Mouse (Mus musculus) megakaryocyte, adult 5-6 weeks (primary cell): ENCODE results near the gene Dot1l. TPM values are rescaled to one million over a fixed set of nuclear protein-coding genes. Genes with fewer than 3 reads are reported as not detected.

Experiments
- ATAC-seq: 2 replicates; pipeline ENCODE4 v1.8.0; 2016; ENCODE audit warnings: mild to moderate bottlenecking, inconsistent platforms; ENCODE audit not compliant: poor library complexity, severe bottlenecking
- total RNA-seq, 2 experiments: library from RNA; stranded (forward) in 1 of 2; stranded (reverse) in 1 of 2; fragments of 153-499, 151-499 nt in 1 of 2; fragments of 221-1000, 200-1000 nt in 1 of 2; gene quantifications; 2 replicates each; pipeline versions ENCODE4 v1.2.3 to v1.2.4; 2015 to 2017

Dot1l gene
- total RNA-seq, 2 experiments from 2014 or later = 6.9 to 19.5 TPM

DNA sequence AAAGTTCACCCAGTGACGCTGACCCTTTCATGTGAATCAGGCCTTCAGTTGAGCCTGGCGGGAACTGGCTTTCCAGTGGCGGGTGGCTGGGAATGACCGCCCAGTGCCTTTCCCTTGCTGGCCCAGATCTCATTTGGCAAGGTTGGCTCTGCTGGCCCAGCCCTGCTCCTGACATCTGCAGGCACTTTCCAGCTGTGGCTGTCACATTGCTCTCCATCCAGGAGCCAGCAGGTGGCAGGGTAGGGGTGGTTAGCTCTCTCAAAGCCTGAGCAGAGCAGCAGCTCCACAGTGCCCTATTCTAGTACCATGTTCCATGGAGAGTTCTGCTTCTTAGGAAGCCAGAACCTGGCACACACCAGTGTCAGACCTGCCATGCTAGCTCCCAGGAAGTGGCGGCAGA, 2.7 kb downstream of the Dot1l start:
- peak; percentile 39 for ATAC-seq

DNA sequence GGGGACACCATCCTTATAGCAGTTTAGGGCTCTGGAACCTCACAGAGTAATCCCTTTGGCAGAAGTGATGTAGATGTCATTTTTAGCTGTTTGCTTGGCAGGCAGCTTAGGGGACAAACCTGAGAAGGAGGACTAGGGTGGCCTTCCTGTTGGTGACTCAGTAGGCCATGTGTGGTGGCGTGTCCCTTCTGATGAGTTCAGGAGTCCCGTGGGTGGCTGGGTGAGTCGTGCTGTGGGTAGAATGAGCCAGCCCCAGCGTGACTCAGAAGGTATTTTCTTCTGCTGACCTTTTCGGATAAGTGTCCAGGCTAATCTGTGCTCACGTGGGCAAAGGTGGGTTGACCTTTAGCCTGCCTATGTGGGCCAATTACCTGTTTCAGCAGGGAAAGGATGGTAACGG, 3.6 kb downstream of the Dot1l start:
- ATAC-seq = no peak

DNA sequence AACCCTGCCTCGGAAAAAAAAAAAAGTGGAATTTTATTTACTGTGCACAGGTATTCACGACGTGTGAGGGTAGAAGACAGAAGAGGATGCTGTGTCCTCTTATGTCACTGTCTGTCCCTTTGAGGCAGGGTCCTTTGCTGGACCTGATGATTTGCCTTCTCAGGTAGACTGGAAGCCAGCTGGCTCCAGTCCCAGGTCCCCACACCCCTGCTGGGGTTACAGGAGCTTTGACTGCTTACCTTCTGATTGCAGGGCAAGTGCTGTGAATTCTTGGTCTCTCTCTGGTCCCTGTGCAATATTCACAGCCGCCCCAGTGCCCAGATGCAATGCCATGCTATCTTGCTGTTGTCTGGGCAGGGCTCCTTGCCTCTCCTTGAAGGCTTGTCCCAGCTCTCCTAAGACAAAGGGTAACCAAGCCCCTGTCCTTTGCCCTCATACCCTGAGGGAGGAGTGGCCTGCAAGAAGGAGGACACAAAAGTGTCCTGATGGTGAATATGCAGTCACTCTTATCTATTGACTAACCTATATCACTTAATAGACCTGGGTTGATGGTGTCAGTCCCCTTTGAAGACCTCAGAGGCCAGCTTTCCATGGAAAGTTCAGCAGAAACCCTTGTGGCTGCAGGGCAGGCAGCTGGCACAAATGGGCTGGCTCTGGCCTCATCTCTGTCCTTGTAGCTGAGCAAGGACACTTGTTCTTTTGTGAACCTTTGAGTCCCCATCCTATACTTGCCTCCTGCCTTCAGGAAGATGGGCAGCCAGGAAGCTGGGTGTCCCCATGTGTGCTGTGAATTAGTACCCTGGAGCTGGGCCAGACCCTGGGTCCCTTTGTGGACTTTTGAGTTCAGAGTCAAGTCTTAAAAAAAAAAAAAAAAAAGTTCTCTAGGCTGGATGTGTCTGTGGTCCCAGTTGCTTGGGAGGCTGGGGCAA, 5.9 kb downstream of the Dot1l start:
- ATAC-seq = no peak

DNA sequence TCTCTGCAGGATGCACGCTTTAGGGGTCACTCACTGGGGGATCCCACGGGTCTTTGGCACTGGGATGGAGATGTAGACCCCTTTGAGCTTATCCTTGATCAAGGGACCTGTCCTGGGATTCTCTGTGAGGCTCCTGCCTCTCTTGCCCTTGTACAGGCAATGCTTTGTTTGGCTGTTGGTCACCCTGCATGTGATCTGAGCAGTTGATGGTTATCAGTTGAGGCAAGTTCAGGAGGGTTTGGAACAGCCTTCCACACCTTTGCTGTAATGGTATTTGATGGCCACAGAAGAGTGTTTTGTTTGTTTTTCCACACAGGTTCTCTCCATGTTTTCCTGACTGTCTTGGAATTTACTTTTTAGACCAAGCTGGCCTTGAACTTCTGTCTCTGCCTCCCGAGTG, 6.8 kb downstream of the Dot1l start:
- no peak for ATAC-seq

DNA sequence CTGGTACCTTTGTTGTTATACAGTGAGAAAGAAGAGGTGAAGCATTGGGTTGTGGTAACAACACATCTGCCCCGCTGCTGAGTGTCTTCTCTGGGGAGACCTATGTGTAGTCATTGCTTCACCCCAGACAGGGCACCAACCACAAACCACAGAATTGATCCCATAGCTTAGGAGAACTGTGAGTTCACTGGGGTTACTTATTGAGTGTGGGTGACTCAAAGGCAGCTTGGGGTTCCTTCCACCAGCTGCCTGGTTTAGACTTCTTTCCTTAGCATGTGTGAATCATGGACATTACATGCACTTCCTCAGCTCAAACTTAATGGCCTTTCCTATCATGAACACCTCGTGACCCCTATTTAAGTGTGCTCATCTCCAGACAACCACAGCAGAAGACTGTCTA, 8.5 kb downstream of the Dot1l start:
- ATAC-seq = peak; percentile 82

DNA sequence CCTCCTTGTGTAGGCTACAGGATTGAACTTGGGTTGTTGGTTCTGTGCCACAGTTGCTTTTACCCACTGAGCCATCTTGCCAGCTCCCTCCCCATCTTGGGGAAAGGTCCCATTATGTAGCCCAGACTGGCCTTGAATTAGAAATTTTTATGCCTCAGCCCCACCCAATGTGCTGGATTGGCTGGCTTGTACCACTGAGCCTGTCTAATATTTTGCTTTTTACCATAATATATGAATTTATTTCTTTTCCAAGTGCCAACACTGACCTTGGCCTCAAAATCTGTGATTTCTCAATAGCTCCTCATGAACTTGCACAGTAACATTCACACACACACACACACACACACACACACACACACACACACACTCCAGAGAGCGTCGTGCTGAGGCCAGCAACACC, 10.7 kb downstream of the Dot1l start:
- no peak for ATAC-seq

DNA sequence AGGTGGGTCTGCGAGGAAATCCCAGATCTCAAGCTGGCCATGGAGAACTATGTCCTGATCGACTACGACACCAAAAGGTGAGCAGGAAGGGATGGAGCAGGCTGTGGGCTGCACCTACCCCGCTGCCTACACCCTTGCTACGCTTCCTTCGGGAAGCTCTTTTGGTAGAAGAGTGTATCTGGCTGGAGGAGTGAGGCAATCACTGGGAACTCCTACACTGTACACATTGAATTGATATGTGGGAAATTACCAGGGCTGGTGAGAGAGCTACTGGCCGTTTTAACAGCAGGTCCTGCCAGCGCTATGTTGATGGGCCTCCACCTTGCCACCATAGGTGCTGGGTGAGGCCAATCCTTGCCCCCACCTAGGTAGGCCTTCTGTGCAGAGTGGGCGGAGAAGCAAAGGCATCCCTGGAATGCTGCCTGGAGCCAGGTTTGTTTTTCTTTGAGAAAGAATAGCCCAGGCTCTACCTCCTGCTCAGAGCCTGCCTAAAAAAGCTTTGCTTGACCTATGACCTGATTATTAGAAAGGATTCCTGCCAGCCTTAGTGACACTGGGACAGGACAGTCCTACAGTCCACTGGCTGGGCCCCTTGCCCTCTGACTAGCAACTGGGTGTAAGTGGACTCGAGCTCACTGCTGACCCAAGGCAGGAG, 11.3 kb downstream of the Dot1l start:
- ATAC-seq = no peak

DNA sequence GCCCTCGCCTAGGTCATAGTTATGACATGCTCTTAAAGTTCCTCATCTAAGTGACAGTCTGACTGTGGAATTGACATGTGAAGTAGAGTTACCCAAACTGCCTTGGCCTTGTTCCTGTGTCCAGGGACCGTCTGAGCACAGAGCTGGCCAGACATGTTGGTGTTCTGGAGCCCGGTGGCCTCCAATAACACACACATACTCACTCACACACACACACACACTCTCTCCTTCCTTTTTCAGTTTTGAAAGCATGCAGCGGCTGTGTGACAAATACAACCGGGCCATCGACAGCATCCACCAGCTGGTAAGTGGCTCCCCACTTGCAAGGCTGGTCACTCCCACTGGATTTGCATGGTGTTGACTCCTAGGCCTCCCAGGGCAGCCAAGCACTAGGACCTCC, 13.4 kb downstream of the Dot1l start:
- ATAC-seq = no peak

DNA sequence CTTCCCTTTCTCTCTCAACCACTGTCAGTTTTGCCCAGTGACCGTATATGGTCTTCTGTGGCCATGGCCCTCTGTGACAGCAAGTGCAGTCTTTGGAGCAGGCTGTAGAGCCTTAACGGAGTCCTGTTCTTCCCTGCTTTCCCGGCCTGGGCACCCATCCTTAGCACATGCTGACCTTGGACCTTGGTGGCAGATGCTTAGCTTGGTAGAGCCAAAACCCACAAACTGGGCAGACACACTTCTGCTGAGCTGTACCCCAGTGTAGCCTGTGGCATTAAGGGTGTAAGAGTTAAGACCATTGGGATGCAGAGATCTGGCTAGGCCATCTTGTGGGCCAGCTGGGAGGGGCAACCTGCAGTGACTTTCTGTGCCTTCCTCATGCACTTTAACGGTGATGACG, 18.8 kb downstream of the Dot1l start:
- ATAC-seq = no peak

DNA sequence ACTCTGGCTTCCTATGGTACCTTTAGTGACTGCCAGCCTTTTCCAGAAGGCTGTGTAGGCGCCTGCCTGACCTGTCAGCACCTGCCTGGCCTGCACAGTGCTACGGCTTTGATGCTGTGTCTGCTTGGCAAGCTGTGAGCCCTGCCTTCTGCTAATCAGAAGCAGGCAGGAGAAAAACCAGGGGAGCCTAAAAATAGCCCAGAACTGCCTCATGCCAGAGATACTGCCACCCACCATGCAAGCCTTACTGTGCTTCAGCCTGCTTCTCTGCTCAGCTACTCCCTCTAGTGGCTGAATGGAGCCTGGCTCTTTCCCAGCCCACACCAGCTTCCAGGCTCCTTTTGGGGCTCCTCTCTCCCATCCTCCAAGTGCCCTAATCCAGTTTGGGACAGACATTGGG, 19.5 kb downstream of the Dot1l start:
- ATAC-seq = peak; percentile 88

DNA sequence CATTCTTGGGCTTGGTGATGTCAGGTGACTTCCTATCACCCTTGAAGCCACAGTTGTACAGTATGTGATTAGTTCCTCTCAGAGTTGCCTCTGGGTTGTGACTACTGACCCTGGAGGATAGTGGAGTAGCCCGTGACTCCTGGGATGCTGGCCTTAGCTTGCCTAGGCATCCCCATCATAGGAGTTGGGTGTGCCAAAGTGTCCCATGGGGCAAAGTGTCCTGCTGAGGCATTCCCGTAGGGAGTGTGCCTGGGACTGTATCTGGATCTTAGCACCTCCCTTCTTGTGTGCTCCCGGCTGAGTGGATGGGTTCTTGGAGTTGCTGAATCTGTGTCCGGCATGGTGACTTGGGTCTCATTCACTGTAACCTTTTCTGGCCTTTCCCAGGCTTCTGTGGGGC, 20.0 kb downstream of the Dot1l start:
- ATAC-seq = no peak

DNA sequence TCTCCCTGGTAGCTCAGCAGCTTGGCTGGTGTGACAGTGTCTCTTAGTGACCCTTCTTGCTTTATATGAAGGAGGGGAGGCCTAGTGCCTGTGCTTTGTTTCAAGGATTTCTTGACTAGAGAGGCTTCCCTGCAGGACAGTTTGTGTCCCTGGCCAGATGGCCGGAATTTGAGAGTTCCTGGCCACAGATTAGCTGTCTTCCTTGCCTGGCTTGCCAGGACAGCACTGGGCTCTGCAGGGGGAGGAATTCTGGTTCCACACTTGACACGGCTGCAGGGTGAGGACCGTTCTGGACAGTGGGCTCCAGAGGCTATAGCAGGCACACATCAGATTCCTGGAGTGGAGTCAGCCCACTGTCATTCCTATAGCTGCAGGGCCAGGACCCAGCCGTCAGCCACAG, 20.7 kb downstream of the Dot1l start:
- no peak for ATAC-seq

DNA sequence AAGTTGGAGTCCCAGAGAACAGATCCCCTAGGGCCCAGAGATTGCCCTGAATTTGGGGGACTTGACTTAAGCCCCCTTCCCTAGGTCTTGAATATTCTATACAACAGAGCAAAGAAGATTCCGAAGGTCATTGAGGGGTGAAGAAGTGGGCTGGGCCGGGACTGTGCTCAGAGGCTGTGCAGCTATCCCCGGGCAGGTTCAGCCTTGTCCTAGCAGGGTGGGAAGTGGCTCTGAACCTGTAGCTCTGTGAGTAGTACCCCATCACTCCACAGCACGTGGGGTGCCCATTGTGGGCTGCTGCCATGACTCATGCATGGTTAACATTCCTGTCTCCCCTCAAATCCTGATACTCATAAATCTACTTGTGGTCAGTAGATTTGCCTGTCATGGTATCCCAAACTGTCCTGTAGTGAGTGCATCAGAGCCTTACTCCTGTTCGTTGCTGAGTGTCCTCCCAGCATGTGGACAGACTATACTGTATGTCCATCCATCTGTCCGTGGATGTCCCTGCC, 21.4 kb downstream of the Dot1l start:
- ATAC-seq = no peak

DNA sequence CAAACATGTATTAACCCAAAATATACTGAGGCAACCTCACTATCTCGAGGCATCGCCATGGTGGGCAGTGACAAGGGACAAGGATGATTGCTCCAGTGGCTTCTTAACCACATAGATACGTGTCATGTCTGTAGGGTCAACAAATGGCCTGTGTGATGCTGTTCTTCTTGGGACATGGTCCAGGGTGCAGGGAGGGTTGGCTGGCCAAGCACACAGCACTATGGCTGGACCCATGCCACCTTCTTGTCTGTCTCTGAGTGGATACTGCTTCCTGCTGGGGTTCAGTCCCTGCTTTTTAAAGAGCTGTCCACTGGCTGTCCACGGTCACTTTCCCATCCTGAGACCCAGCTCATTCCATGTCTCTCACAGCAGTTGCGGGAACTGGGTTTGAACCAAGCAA, 22.1 kb downstream of the Dot1l start:
- no peak for ATAC-seq

DNA sequence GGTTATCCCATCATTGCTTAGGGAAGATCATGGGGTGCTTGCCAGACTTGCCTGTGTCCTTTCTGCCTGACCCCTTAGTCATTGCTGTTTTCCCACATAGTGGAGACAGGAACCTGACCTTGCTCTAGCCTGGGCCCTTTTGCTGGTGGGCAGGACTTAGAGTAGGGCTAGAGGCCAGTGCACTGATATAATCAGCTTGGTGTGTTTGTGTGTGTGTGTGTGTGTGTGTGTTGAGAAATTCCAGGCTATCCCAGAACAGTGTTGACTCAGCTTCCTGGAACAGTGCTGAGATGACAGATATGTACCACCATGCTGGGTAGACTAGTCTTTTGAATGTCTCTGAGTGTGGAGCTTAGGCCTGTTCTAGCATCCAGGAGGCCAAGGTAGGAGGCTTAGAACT, 24.6 kb downstream of the Dot1l start:
- ATAC-seq = no peak

DNA sequence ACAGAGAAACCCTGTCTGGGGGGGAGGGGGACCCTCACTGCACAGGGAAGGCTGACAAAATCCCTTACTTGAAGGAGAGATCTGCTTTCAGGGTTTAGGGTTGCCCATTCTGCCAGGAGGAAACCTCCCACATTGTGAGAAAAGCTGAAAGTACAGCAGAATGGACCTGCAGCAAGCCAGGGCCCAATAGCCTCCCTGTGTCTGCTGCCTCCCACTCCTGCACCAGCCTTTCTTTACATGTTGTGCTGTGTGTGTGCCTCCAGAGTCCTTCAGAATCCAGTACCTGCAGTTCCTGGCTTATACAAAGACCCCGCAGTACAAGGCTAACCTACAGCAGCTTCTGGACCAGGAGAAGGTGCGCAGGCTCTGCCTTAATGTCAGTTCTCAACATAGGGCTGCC, 29.3 kb downstream of the Dot1l start:
- ATAC-seq = no peak

DNA sequence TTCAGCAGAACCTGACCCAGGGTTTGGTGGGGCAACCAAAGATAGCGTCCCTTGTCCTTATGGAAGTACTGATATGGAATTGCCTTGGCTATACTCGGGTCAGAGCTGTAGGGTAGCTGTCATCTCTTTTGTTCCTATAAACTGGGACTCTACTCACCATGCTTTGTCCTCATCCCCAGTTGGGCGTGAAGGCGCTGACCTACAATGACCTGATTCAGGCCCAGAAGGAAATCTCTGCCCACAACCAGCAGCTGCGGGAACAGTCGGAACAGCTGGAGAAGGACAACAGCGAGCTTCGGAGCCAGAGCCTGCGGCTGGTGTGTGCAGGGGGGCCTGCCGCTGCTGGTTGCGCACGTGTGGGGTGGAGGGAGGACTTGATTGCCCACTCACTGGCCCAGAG, 29.9 kb downstream of the Dot1l start:
- no peak for ATAC-seq

DNA sequence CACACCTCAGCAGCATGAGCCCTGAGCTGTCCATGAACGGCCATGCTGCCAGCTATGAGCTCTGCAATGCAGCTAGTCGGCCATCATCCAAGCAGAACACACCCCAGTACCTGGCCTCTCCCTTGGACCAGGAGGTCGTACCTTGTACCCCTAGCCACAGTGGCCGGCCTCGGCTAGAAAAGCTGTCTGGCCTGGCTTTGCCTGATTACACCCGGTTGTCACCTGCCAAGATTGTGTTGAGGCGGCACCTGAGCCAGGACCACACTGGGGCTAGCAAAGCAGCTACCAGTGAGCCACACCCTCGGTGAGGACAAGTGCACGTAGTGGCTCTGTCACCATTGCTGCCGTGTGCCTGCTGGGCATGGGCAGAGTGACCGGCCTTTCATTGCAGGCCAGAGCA, 31.0 kb downstream of the Dot1l start:
- no peak for ATAC-seq

DNA sequence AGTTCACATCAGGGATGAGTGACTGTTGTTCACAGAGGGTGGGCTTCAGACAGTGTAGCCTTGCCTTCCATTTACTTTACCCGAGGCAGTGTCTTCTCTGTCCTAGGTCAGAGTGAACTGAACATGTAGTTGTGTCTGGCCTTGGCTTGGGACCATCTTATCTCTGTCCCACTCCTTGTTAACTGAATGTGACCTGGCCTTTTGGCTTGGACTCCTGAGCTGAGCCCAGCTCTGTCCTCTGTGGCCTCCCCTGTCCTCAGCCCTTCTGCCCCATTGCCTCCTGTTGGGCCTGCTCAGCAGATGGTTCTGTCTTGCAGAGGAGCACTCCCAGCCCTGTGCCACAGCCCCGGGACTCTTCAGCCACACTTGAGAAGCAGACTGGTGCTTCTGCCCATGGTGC, 32.5 kb downstream of the Dot1l start:
- ATAC-seq = no peak

DNA sequence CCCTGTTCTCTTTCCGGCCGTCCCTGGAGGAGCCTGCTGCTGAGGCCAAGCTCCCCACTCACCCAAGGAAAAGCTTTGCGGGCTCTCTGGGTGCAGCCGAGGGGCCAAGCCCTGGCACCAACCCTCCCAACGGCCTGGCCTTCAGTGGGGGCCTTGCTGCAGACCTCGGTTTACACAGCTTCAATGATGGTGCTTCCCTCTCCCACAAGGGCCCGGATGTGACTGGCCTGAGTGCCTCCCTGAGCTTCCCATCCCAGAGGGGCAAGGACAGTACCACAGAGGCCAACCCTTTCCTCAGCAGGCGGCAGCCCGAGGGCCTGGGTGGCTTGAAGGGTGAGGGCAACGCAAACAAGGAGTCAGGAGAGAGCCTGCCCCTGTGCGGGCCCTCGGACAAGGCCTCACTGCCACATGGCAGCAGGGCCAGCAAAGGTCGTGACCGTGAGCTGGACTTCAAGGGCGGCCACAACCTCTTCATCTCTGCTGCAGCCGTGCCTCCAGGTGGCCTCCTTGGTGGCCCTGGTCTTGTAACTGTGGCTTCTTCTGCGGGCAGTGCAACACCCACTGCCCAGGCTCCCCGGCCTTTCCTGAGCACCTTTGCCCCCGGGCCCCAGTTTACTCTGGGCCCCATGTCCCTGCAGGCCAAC, 35.9 kb downstream of the Dot1l start:
- no peak for ATAC-seq

DNA sequence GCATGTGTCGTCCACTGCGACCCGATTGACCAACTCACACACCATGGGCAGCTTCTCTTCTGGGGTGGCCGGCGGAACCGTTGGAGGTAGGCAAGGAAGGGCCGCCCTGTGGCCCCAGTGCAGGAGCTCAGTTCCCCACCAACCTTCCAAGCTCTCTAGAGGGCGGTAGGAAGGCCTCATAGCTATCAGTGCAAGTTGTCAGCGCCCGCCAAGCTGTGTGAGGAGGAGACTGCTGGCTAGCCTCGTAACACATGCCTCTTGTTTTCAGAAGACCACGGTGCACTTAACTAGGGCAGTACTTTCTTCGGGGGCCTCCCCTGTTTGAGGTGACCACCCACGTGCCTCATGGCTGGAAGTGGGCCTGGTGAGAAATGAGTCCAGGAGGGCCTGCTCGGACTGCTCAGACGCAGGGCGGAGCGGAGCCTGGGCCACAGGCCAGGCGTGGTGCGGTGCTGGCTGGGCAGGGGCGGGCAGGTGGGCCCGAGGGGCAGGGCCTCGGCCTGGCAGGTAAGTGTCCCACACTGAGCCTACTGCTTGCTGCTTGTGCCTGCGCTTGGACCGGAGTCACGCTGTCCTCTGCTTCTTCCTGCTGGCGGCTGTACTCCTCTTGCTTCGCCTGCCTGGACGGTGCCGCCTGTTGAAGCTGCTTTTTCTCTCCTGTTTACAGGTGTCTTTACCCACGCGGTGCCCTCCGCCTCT, 36.6 kb downstream of the Dot1l start:
- ATAC-seq = no peak
